Mouse (Mus musculus) heart, adult 8-10 months (tissue): ENCODE data around the gene S1pr5. TPM values are rescaled to one million over a fixed set of nuclear protein-coding genes. Genes with fewer than 3 reads are reported as not detected.
A peak's percentile ranks its signal among the peaks of the same experiment; 100 is the strongest.
"Not testable (repeated sequence)": the region's sequence is repeated elsewhere in the genome, so short reads cannot be mapped to it uniquely, and the experiment has no call there.

Source experiments
- DNase-seq: peaks from one replicate; pipeline ENCODE4 v3.0.0; 2022; ENCODE audit warnings: low spot score
- total RNA-seq, 4 experiments: library from RNA; stranded (reverse); gene quantifications; 2 replicates each; pipeline ENCODE4 v1.2.4; 2022

Gene S1pr5
- total RNA-seq, result 1 to 10 TPM; 1.6 to 1.9 (median 1.8) TPM

GRCm38 (mm10) chr9:21248326-21248725 is at the start of gene S1pr5:
S1pr5 (minus strand) TSS chr9:21248443.
- DNase-seq, result no peak

- no peak for DNase-seq
Measured at GRCm38 (mm10) chr9:21292271-21292670, 44.0 kb upstream of the S1pr5 start.

- DNase-seq, result not testable (repeated sequence)
Measured at GRCm38 (mm10) chr9:21291868-21292267, 43.6 kb upstream of the S1pr5 start.

GRCm38 (mm10) chr9:21291022-21291787 is 43.0 kb upstream of the S1pr5 start, which contains the start of gene Cdkn2d:
Cdkn2d (minus strand) TSS chr9:21291407.
- peak; percentile 100 for DNase-seq

- DNase-seq, result no peak
Measured at GRCm38 (mm10) chr9:21290589-21290988, 42.3 kb upstream of the S1pr5 start.

- no peak for DNase-seq
Measured at GRCm38 (mm10) chr9:21289337-21289671, 41.1 kb upstream of the S1pr5 start.

- no peak for DNase-seq
Measured at GRCm38 (mm10) chr9:21288404-21289336, 40.4 kb upstream of the S1pr5 start.

GRCm38 (mm10) chr9:21287571-21288402 is 39.5 kb upstream of the S1pr5 start, which contains the start of gene Kri1:
Kri1 (minus strand) TSS chr9:21287969.
- peak; percentile 99 for DNase-seq

GRCm38 (mm10) chr9:21286753-21287152 is 38.5 kb upstream of the S1pr5 start:
- no peak for DNase-seq

- no peak for DNase-seq
Measured at GRCm38 (mm10) chr9:21283994-21284393, 35.8 kb upstream of the S1pr5 start.

GRCm38 (mm10) chr9:21283591-21283990 is 35.3 kb upstream of the S1pr5 start:
- DNase-seq, result no peak

GRCm38 (mm10) chr9:21277776-21278175 is 29.5 kb upstream of the S1pr5 start:
- DNase-seq, result no peak

- DNase-seq, result no peak
Measured at GRCm38 (mm10) chr9:21276307-21276706, 28.1 kb upstream of the S1pr5 start.

- DNase-seq, result no peak
Measured at GRCm38 (mm10) chr9:21275727-21276126, 27.5 kb upstream of the S1pr5 start.

- DNase-seq, result no peak
Measured at GRCm38 (mm10) chr9:21275013-21275710, 26.9 kb upstream of the S1pr5 start.

- no peak for DNase-seq
Measured at GRCm38 (mm10) chr9:21274336-21274735, 26.1 kb upstream of the S1pr5 start.

- no peak for DNase-seq
Measured at GRCm38 (mm10) chr9:21273520-21274228, 25.4 kb upstream of the S1pr5 start.

- no peak for DNase-seq
Measured at GRCm38 (mm10) chr9:21273094-21273493, 24.9 kb upstream of the S1pr5 start.

GRCm38 (mm10) chr9:21272391-21272790 is 24.1 kb upstream of the S1pr5 start:
- no peak for DNase-seq

- not testable (repeated sequence) for DNase-seq
Measured at GRCm38 (mm10) chr9:21269590-21269989, 21.3 kb upstream of the S1pr5 start.
